In genomic region chr8:70807304-70807703, GRCm38 (mm10) we compare ENCODE assay signal across 22 mouse cellular contexts. TPM values are rescaled to one million over a fixed set of nuclear protein-coding genes. Genes with fewer than 3 reads are reported as not detected.
DNase-seq lines count a peak whose midpoint lies in the region; ATAC-seq and TF ChIP-seq lines count a peak whose summit lies in the region.
"Had no signal": no experiment of that assay in that cellular context is flagged by ENCODE, and none has a peak within 500 bp of the region (broad histone marks: within the 10 kb centered on the region; RNA-seq: fewer than 3 reads in every experiment).

No protein-coding gene starts in this region.

- H3K4me1 ChIP-seq in megakaryocyte, embryonic 14.5 days: peaks cover 85% of the 10 kb centered on the region
- H3K4me1 ChIP-seq in bone marrow macrophage, adult 2 months (ENCODE audit: control insufficient read depth, insufficient read depth, low read length): peaks cover 47% of the 10 kb centered on the region
- H3K4me1 ChIP-seq in liver, embryonic 15.5 days (replicated peaks): peaks cover 65% of the 10 kb centered on the region

- no peak for DNase-seq in frontal cortex, postnatal 10 days (ENCODE audit: low spot score in 2 of 2)
- DNase-seq in urinary bladder, postnatal 36 days (ENCODE audit: low spot score in 2 of 2): no peak
- no peak for DNase-seq in urinary bladder, postnatal 10 days (ENCODE audit: low spot score)
- DNase-seq: adrenal gland, postnatal 25 days; cerebellum, postnatal 36 days; forebrain, postnatal 0 days; gastrocnemius, postnatal 10 days; lung, embryonic 14.5 days had no signal

- peak overlapping the region; percentile 4; the same call in 1 of the 2 replicates for H3K4me2 ChIP-seq in liver, embryonic 15.5 days
- H3K4me2 ChIP-seq: heart, embryonic 13.5 days; hindbrain, embryonic 15.5 days; limb, embryonic 12.5 days; lung, embryonic 14.5 days; midbrain, embryonic 13.5 days; neural tube, embryonic 12.5 days had no signal

- no peaks in the 10 kb centered on the region for H3K27me3 ChIP-seq in megakaryocyte, embryonic 14.5 days (replicated peaks)
- H3K27me3 ChIP-seq in liver, embryonic 15.5 days: peaks cover 40% of the 10 kb centered on the region

- no peak for TF ChIP-seq CTCF in bone marrow macrophage, adult 2 months (IDR thresholded peaks at IDR 0.05; ENCODE audit: low read depth, low read length)

- H3K36me3 ChIP-seq in megakaryocyte, embryonic 14.5 days (replicated peaks; ENCODE audit: low read length): peaks cover 28% of the 10 kb centered on the region
- H3K36me3 ChIP-seq in liver, embryonic 15.5 days (replicated peaks): no peaks in the 10 kb centered on the region
- H3K36me3 ChIP-seq: forebrain, embryonic 10.5 days; heart, embryonic 13.5 days; hindbrain, embryonic 15.5 days; limb, embryonic 12.5 days; midbrain, embryonic 13.5 days; neural tube, embryonic 12.5 days had no signal

- H3K9me3 ChIP-seq in megakaryocyte, embryonic 14.5 days: no peaks in the 10 kb centered on the region
- no peaks in the 10 kb centered on the region for H3K9me3 ChIP-seq in liver, embryonic 15.5 days (replicated peaks)
- H3K9me3 ChIP-seq: forebrain, embryonic 10.5 days; heart, embryonic 13.5 days; hindbrain, embryonic 15.5 days; limb, embryonic 12.5 days; midbrain, embryonic 13.5 days; neural tube, embryonic 12.5 days had no signal

- no peak for TF ChIP-seq POLR2A in bone marrow macrophage, adult 2 months (IDR thresholded peaks at IDR 0.05; ENCODE audit: borderline replicate concordance, low read depth, low read length)

- peak; percentile 26; the same call in 1 of the 2 replicates for ATAC-seq in frontal cortex, adult (ENCODE audit: low TSS enrichment)
- ATAC-seq in megakaryocyte, adult 5-6 weeks (ENCODE audit: poor library complexity, severe bottlenecking): no peak
- no peak for ATAC-seq in liver, embryonic 15.5 days (ENCODE audit: insufficient read depth)
- ATAC-seq: forebrain, postnatal 0 days; intestine, embryonic 16.5 days; midbrain, embryonic 13.5 days had no signal

- H3K4me3 ChIP-seq in megakaryocyte, embryonic 14.5 days (replicated peaks): peak overlapping the region; percentile 87
- no peak overlapping the region for H3K4me3 ChIP-seq in bone marrow macrophage, adult 2 months (ENCODE audit: insufficient read depth, low read length)
- no peak overlapping the region for H3K4me3 ChIP-seq in liver, embryonic 15.5 days (replicated peaks)
- H3K4me3 ChIP-seq: forebrain, embryonic 10.5 days; heart, embryonic 13.5 days; hindbrain, embryonic 15.5 days; limb, embryonic 12.5 days; midbrain, embryonic 13.5 days; neural tube, embryonic 12.5 days had no signal

- H3K9ac ChIP-seq in liver, embryonic 15.5 days: no peak overlapping the region
- H3K9ac ChIP-seq: forebrain, postnatal 0 days; heart, embryonic 13.5 days; hindbrain, embryonic 15.5 days; limb, embryonic 12.5 days; lung, embryonic 14.5 days; midbrain, embryonic 13.5 days; neural tube, embryonic 12.5 days had no signal

- 71% methylated on average over 1 of the region's 1 CpGs for WGBS in liver, embryonic 15.5 days (ENCODE audit: insufficient replicate concordance)

- H3K27ac ChIP-seq in bone marrow macrophage, adult 2 months (ENCODE audit: insufficient read depth, low read depth, low read length): peak overlapping the region; percentile 96
- no peak overlapping the region; the same call in 1 of the 2 replicates for H3K27ac ChIP-seq in liver, embryonic 15.5 days (replicated peaks)
- H3K27ac ChIP-seq: forebrain, embryonic 10.5 days; heart, embryonic 13.5 days; hindbrain, embryonic 15.5 days; kidney, postnatal 0 days; limb, embryonic 12.5 days; midbrain, embryonic 13.5 days; neural tube, embryonic 12.5 days had no signal

RNA-seq across cellular contexts. Expression of gene Il12rb1, which starts 0.9 kb away (rescaled TPM):
- 10.8 and 11.1 TPM in 2 replicates for polyA plus RNA-seq in megakaryocyte, embryonic 14.5 days (2012; ENCODE audit: insufficient read depth, low replicate concordance)
- total RNA-seq in megakaryocyte, adult 5-6 weeks (2015): 0.80 and 1.5 TPM in 2 replicates
- 0.07 and 1.7 TPM in 2 replicates for total RNA-seq in megakaryocyte, adult 5-6 weeks (2017)
- 0.20 TPM in 1 of 2 replicates, not detected in the other for polyA plus RNA-seq in bone marrow macrophage, adult 2 months (2012; ENCODE audit: insufficient read depth, insufficient read length, missing spikeins)
- 0.22 TPM in 2 replicates for polyA plus RNA-seq in liver, embryonic 15.5 days (2015; fragmentation: Nextera tagmentation; extraction: Ambion mirVana)
- total RNA-seq: adrenal gland, postnatal 25 days; heart, postnatal 25 days had no signal
- polyA plus RNA-seq: forebrain, postnatal 0 days; heart, embryonic 13.5 days; hindbrain, embryonic 15.5 days; limb, embryonic 12.5 days; midbrain, embryonic 13.5 days; neural tube, embryonic 12.5 days had no signal

RNA-seq across cellular contexts. Expression of gene Mast3, which starts 2.5 kb away (rescaled TPM):
- polyA plus RNA-seq in megakaryocyte, embryonic 14.5 days (2012; ENCODE audit: insufficient read depth, low replicate concordance): 370 and 778 TPM in 2 replicates
- 56.2 and 65.4 TPM in 2 replicates for total RNA-seq in megakaryocyte, adult 5-6 weeks (2015)
- 14.4 and 24.6 TPM in 2 replicates for total RNA-seq in megakaryocyte, adult 5-6 weeks (2017)
- polyA plus RNA-seq in bone marrow macrophage, adult 2 months (2012; ENCODE audit: insufficient read depth, insufficient read length, missing spikeins): 57.7 and 59.6 TPM in 2 replicates
- polyA plus RNA-seq in liver, embryonic 15.5 days (2015; fragmentation: Nextera tagmentation; extraction: Ambion mirVana): 6.7 and 8.2 TPM in 2 replicates

RNA-seq across cellular contexts. Expression of gene Pik3r2, which starts 30.8 kb away (rescaled TPM):
- 51.5 and 59.4 TPM in 2 replicates for polyA plus RNA-seq in megakaryocyte, embryonic 14.5 days (2012; ENCODE audit: insufficient read depth, low replicate concordance)
- 4.6 and 5.0 TPM in 2 replicates for total RNA-seq in megakaryocyte, adult 5-6 weeks (2015)
- 14.7 and 14.9 TPM in 2 replicates for total RNA-seq in megakaryocyte, adult 5-6 weeks (2017)
- 26.9 and 27.5 TPM in 2 replicates for polyA plus RNA-seq in bone marrow macrophage, adult 2 months (2012; ENCODE audit: insufficient read depth, insufficient read length, missing spikeins)
- polyA plus RNA-seq in liver, embryonic 15.5 days (2015; fragmentation: Nextera tagmentation; extraction: Ambion mirVana): 14.7 and 16.5 TPM in 2 replicates

RNA-seq across cellular contexts. Expression of gene Arrdc2, which starts 32.2 kb away (rescaled TPM):
- 30.6 and 35.6 TPM in 2 replicates for polyA plus RNA-seq in megakaryocyte, embryonic 14.5 days (2012; ENCODE audit: insufficient read depth, low replicate concordance)
- total RNA-seq in megakaryocyte, adult 5-6 weeks (2015): 9.0 and 11.0 TPM in 2 replicates
- 10.5 and 11.1 TPM in 2 replicates for total RNA-seq in megakaryocyte, adult 5-6 weeks (2017)
- polyA plus RNA-seq in bone marrow macrophage, adult 2 months (2012; ENCODE audit: insufficient read depth, insufficient read length, missing spikeins): 27.8 and 29.7 TPM in 2 replicates
- 12.6 and 15.2 TPM in 2 replicates for polyA plus RNA-seq in liver, embryonic 15.5 days (2015; fragmentation: Nextera tagmentation; extraction: Ambion mirVana)

RNA-seq across cellular contexts. Expression of gene Mpv17l2, which starts 46.6 kb away (rescaled TPM):
- polyA plus RNA-seq in megakaryocyte, embryonic 14.5 days (2012; ENCODE audit: insufficient read depth, low replicate concordance): 99.7 and 186 TPM in 2 replicates
- total RNA-seq in megakaryocyte, adult 5-6 weeks (2015): 34.4 and 44.7 TPM in 2 replicates
- total RNA-seq in megakaryocyte, adult 5-6 weeks (2017): 8.4 and 15.9 TPM in 2 replicates
- 32.4 and 33.7 TPM in 2 replicates for polyA plus RNA-seq in bone marrow macrophage, adult 2 months (2012; ENCODE audit: insufficient read depth, insufficient read length, missing spikeins)
- polyA plus RNA-seq in liver, embryonic 15.5 days (2015; fragmentation: Nextera tagmentation; extraction: Ambion mirVana): 34.7 and 37.8 TPM in 2 replicates
